Mouse (Mus musculus) embryonic facial prominence, embryonic 13.5 days (tissue): ENCODE measurements at regions not wholly inside any gene's neighbourhood (a gene's known extent, or its start where the extent isn't known, plus 50 kb on each side); places are given as distances from the start of the nearest gene placed in this dataset.
A peak's percentile ranks its signal among the peaks of the same experiment; 100 is the strongest.

Experiments
- ATAC-seq: fragments of 200-750 bp; cut with Nextera tagmentation; 2 replicates; pipeline ENCODE4 v1.8.0; 2017; ENCODE audit warnings: low read depth; ENCODE audit not compliant: insufficient number of reproducible peaks, insufficient read depth, low FRiP score, low TSS enrichment
- H3K27ac ChIP-seq: fragments of 300-500 bp; sonication (generic); 2 replicates; pipeline ENCODE4 v1.5.1; 2015; ENCODE audit warnings: moderate library complexity, mild to moderate bottlenecking, inconsistent platforms
- H3K27me3 ChIP-seq: fragments of 300-500 bp; sonication (generic); 2 replicates; pipeline ENCODE4 v1.6.1; 2015; ENCODE audit warnings: mild to moderate bottlenecking, inconsistent platforms
- H3K36me3 ChIP-seq: fragments of 300-500 bp; sonication (generic); 2 replicates; pipeline ENCODE4 v1.6.1; 2015; ENCODE audit warnings: mild to moderate bottlenecking, inconsistent platforms
- H3K4me1 ChIP-seq: fragments of 300-500 bp; sonication (generic); 2 replicates; pipeline ENCODE4 v1.6.1; 2015; ENCODE audit warnings: inconsistent platforms
- H3K4me2 ChIP-seq: fragments of 300-500 bp; sonication (generic); 2 replicates; pipeline ENCODE4 v1.6.1; 2015; ENCODE audit warnings: moderate library complexity, mild to moderate bottlenecking, inconsistent platforms
- H3K4me3 ChIP-seq: fragments of 300-500 bp; sonication (generic); 2 replicates; pipeline ENCODE4 v1.5.1; 2015; ENCODE audit warnings: mild to moderate bottlenecking, inconsistent platforms
- H3K9ac ChIP-seq: fragments of 300-500 bp; sonication (generic); 2 replicates; pipeline ENCODE4 v1.6.1; 2015; ENCODE audit warnings: mild to moderate bottlenecking, inconsistent platforms
- H3K9me3 ChIP-seq: fragments of 300-500 bp; sonication (generic); 2 replicates; pipeline ENCODE4 v1.6.1; 2016; ENCODE audit warnings: inconsistent platforms
- WGBS: fragments of 180-500 bp; shearing (Covaris S2); methylation state at CpG from one replicate; pipeline ENCODE4 v1.1.7; 2015; ENCODE audit warnings: mixed read lengths; 5-methylcytosine and 5-hydroxymethylcytosine counted together

DNA sequence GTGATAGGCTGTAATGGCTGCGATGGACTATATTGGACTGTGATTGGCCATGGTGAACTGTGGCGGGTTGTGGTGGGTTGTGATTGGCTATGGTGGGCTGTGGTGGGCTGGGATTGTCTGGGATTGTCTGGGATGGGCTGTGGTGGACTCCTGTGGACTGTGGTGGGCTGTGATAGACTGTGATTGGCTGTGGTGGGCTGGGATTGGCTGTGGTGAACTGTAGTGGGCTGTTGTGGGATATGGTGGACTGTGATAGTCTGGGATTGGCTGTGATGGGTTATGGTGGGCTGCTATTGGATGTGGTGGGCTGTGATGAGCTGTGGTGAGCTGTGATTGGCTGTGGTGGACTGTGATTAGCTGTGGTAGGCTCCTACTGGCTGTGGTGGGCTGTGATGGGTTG is 89.6 kb upstream of the Gm26897 start:
- H3K4me3 ChIP-seq: no peak overlapping the region
- no peaks in the 10 kb centered on the region for H3K36me3 ChIP-seq
- H3K4me2 ChIP-seq: no peak overlapping the region
- peak; percentile 48 for ATAC-seq
- 83% methylated on average over 2 of the region's 2 CpGs for WGBS
- H3K9ac ChIP-seq: no peak overlapping the region
- peaks cover 44% of the 10 kb centered on the region for H3K4me1 ChIP-seq
- H3K27ac ChIP-seq: no peak overlapping the region
- H3K9me3 ChIP-seq: no peaks in the 10 kb centered on the region
- peaks cover 3% of the 10 kb centered on the region; the same call in 1 of the 2 replicates for H3K27me3 ChIP-seq

DNA sequence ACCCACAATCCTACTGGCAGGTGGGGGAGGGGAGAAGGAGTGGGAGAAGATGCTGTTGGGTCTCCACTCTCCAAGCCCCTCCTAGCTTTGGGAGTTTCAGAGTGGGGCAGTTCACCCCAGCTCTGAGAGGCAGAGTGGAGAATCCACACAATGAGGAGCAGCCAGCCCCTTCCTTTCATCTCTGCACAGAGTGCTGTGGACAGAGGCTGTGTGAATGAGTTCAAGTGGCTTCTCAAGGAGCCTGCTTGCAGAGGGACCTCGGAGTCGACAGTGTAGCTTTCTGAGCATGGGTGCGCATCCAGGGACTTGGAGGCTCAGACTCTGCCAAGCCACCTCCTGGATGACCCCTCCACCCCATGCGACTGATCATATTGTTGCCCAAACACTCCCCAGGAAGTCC is 88.9 kb upstream of the Gm26897 start:
- H3K4me1 ChIP-seq: peaks cover 42% of the 10 kb centered on the region
- no peaks in the 10 kb centered on the region for H3K9me3 ChIP-seq
- 79% methylated on average over 4 of the region's 4 CpGs for WGBS
- no peak overlapping the region for H3K9ac ChIP-seq
- H3K4me2 ChIP-seq: no peak overlapping the region
- no peak overlapping the region for H3K27ac ChIP-seq
- no peak overlapping the region for H3K4me3 ChIP-seq
- no peak for ATAC-seq
- H3K36me3 ChIP-seq: no peaks in the 10 kb centered on the region
- no peaks in the 10 kb centered on the region for H3K27me3 ChIP-seq

- 82% methylated on average over 6 of the region's 6 CpGs for WGBS
Measured at GRCm38 (mm10) chr5:111647686-111648200, 86.0 kb upstream of the Gm26897 start.

GRCm38 (mm10) chr5:111648481-111648880 is 85.2 kb upstream of the Gm26897 start:
- Histone ChIP-seq H3K4me3 (no peak overlapping the region), H3K9ac (0 out of 2 replicates have a peak overlapping the region, but pooled peaks have one; percentile 36), H3K4me2 (peak overlapping the region; percentile 24), H3K27ac (peak overlapping the region; percentile 69; the same call in 1 of the 2 replicates), H3K36me3 (no peaks in the 10 kb centered on the region), H3K27me3 (no peaks in the 10 kb centered on the region), H3K4me1 (peaks cover 38% of the 10 kb centered on the region), H3K9me3 (no peaks in the 10 kb centered on the region)
- 45% methylated on average over 7 of the region's 7 CpGs for WGBS
- ATAC-seq: no peak

More at GRCm38 (mm10) chr5:111647686-111648200, 86.0 kb upstream of the Gm26897 start:
- no peak overlapping the region for H3K4me2 ChIP-seq
- H3K4me3 ChIP-seq: no peak overlapping the region
- H3K9me3 ChIP-seq: no peaks in the 10 kb centered on the region
- H3K27ac ChIP-seq: no peak overlapping the region
- no peaks in the 10 kb centered on the region for H3K27me3 ChIP-seq
- ATAC-seq: no peak
- no peaks in the 10 kb centered on the region for H3K36me3 ChIP-seq
- H3K9ac ChIP-seq: no peak overlapping the region
- H3K4me1 ChIP-seq: peaks cover 36% of the 10 kb centered on the region

- ATAC-seq: 0 out of 2 replicates have a peak, but pooled peaks have one; percentile 30
- Histone ChIP-seq H3K36me3 (no peaks in the 10 kb centered on the region), H3K4me1 (peaks cover 38% of the 10 kb centered on the region), H3K4me2 (peak overlapping the region; percentile 24), H3K4me3 (no peak overlapping the region), H3K27me3 (no peaks in the 10 kb centered on the region), H3K9ac (no peak overlapping the region), H3K27ac (peak overlapping the region; percentile 69; the same call in 1 of the 2 replicates), H3K9me3 (no peaks in the 10 kb centered on the region)
- 12% methylated on average over 10 of the region's 10 CpGs for WGBS
Measured at GRCm38 (mm10) chr5:111649012-111649411, 84.7 kb upstream of the Gm26897 start.

GRCm38 (mm10) chr5:111652472-111652871 is 81.3 kb upstream of the Gm26897 start:
- H3K9ac ChIP-seq: no peak overlapping the region
- no peaks in the 10 kb centered on the region for H3K27me3 ChIP-seq
- H3K4me2 ChIP-seq: no peak overlapping the region
- 32% methylated on average over 2 of the region's 2 CpGs for WGBS
- ATAC-seq: no peak
- H3K9me3 ChIP-seq: no peaks in the 10 kb centered on the region
- H3K27ac ChIP-seq: no peak overlapping the region
- H3K4me3 ChIP-seq: no peak overlapping the region
- H3K36me3 ChIP-seq: no peaks in the 10 kb centered on the region
- peaks cover 33% of the 10 kb centered on the region for H3K4me1 ChIP-seq

- no peak overlapping the region for H3K4me3 ChIP-seq
- WGBS: 67% methylated on average over 2 of the region's 2 CpGs
- ATAC-seq: no peak
Measured at GRCm38 (mm10) chr5:111656436-111656835, 77.3 kb upstream of the Gm26897 start.

DNA sequence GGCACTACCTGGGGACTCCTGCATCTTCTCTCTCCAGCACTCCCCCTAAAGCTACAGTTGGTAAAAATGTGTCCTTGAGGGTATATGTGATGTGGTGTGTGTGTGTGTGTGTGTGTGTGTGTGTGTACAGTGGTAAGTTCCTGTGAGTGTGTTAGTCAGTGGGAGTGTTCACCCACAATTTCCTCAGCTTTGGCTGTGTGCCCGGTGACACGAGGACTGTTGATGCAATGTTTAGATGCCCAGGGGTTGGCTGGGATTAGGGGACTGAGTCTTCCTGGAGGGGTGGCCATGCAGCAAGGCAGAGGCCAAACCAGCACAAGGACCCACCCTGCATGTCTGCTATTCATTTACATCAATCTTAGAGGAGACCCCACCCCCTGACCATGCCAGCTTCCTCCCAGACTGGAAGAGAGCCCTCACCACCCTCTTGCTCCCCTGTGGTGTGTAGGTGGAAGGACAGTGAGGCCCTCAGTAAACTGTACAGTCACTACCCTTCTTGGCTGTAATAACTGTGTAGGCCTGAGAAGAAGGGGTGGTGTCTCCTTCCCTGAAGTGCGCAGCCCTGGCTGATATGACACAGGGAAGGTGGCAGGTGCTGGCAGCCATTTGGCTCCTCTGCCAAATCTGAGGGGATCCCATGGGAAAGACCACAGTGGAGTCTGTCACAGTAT is 75.8 kb upstream of the Gm26897 start:
- no peak overlapping the region for H3K9ac ChIP-seq
- H3K27ac ChIP-seq: no peak overlapping the region
- H3K36me3 ChIP-seq: no peaks in the 10 kb centered on the region
- 0 out of 2 replicates have a peak, but pooled peaks have one; percentile 54 for ATAC-seq
- H3K4me2 ChIP-seq: no peak overlapping the region
- H3K4me1 ChIP-seq: peaks cover 22% of the 10 kb centered on the region
- no peak overlapping the region for H3K4me3 ChIP-seq
- H3K27me3 ChIP-seq: no peaks in the 10 kb centered on the region
- no peaks in the 10 kb centered on the region for H3K9me3 ChIP-seq
- 79% methylated on average over 3 of the region's 3 CpGs for WGBS

More at GRCm38 (mm10) chr5:111656436-111656835, 77.3 kb upstream of the Gm26897 start:
- Histone ChIP-seq H3K27ac (no peak overlapping the region), H3K9ac (no peak overlapping the region), H3K9me3 (no peaks in the 10 kb centered on the region), H3K36me3 (no peaks in the 10 kb centered on the region), H3K27me3 (no peaks in the 10 kb centered on the region), H3K4me2 (no peak overlapping the region), H3K4me1 (peaks cover 25% of the 10 kb centered on the region)

DNA sequence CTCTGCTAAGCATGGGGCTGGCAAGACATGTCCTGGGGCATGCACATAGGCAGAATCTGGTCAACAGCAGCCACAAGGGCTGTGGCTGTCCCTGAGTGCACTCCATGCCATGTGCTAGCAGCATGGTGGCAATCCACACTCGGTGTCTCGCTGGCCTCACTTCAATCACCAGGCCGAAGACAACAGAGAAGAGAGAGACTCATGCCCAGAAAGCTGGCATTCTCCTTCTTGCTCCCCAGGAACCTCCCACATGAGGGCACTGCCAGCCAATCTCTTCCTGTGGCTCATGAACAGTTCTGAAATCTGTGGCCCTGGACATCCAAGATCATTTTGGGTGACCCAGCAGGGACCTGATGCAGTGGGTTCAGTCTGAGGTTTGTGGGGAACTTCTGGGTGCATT is 74.5 kb upstream of the Gm26897 start:
- ATAC-seq: no peak
- H3K27ac ChIP-seq: no peak overlapping the region
- no peak overlapping the region for H3K4me2 ChIP-seq
- no peak overlapping the region for H3K4me3 ChIP-seq
- no peaks in the 10 kb centered on the region for H3K9me3 ChIP-seq
- WGBS: 81% methylated on average over 3 of the region's 3 CpGs
- H3K9ac ChIP-seq: no peak overlapping the region
- H3K36me3 ChIP-seq: no peaks in the 10 kb centered on the region
- H3K4me1 ChIP-seq: peaks cover 32% of the 10 kb centered on the region
- no peaks in the 10 kb centered on the region for H3K27me3 ChIP-seq

- H3K9ac ChIP-seq: 0 out of 2 replicates have a peak overlapping the region, but pooled peaks have one; percentile 16
- H3K4me1 ChIP-seq: peaks cover 38% of the 10 kb centered on the region
- WGBS: 49% methylated on average over 10 of the region's 10 CpGs
- H3K27me3 ChIP-seq: no peaks in the 10 kb centered on the region
- ATAC-seq: no peak
- H3K9me3 ChIP-seq: no peaks in the 10 kb centered on the region
- no peak overlapping the region for H3K27ac ChIP-seq
- H3K4me3 ChIP-seq: no peak overlapping the region
- H3K36me3 ChIP-seq: no peaks in the 10 kb centered on the region
- no peak overlapping the region for H3K4me2 ChIP-seq
Measured at GRCm38 (mm10) chr5:111660447-111660846, 73.3 kb upstream of the Gm26897 start.

GRCm38 (mm10) chr5:111660968-111661367 is 72.8 kb upstream of the Gm26897 start:
- H3K4me2 ChIP-seq: no peak overlapping the region
- no peak for ATAC-seq
- H3K27me3 ChIP-seq: no peaks in the 10 kb centered on the region

DNA sequence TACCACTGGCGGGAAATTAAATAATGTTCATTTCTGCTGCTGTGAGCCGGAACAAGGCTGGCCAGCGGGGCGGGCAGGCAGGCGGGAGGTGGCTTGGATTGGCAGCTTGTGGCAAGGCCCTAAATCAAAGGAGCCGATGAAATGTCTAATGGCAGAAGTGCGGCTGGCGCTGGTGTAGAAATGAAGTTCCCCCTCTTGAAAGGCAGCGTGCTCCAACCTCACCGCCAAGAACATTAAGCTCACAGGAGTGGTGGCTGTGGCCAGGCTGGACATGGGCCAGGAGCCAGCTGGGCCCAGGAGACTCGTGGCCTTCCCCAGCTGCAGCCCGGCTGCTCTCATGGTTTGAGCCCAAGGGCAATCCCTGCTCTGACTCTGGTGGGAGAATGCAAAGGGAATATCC is 71.8 kb upstream of the Gm26897 start:
- H3K27ac ChIP-seq: no peak overlapping the region
- no peak overlapping the region for H3K4me2 ChIP-seq
- no peak overlapping the region for H3K9ac ChIP-seq
- no peak overlapping the region for H3K4me3 ChIP-seq
- H3K9me3 ChIP-seq: no peaks in the 10 kb centered on the region
- H3K36me3 ChIP-seq: no peaks in the 10 kb centered on the region
- H3K4me1 ChIP-seq: peaks cover 38% of the 10 kb centered on the region
- WGBS: 75% methylated on average over 12 of the region's 12 CpGs
- H3K27me3 ChIP-seq: no peaks in the 10 kb centered on the region
- ATAC-seq: no peak

More at GRCm38 (mm10) chr5:111660968-111661367, 72.8 kb upstream of the Gm26897 start:
- WGBS: 65% methylated on average over 6 of the region's 6 CpGs
- Histone ChIP-seq H3K36me3 (no peaks in the 10 kb centered on the region), H3K27ac (no peak overlapping the region), H3K9me3 (no peaks in the 10 kb centered on the region), H3K9ac (0 out of 2 replicates have a peak overlapping the region, but pooled peaks have one; percentile 16), H3K4me1 (peaks cover 38% of the 10 kb centered on the region), H3K4me3 (no peak overlapping the region)
